Mouse (Mus musculus): ENCODE measurements at regions not wholly inside any gene's neighbourhood (a gene's known extent, or its start where the extent isn't known, plus 50 kb on each side); places are given as distances from the start of the nearest gene placed in this dataset.

- 71% methylated on average over 11 of the region's 11 CpGs for WGBS (ENCODE audit: insufficient replicate concordance)
- H3K4me3 ChIP-seq (ENCODE audit: low read depth, low read length) = no peak overlapping the region
- DNase-seq (no peak), ATAC-seq (no peak)
- H3K9ac ChIP-seq (replicated peaks) = no peak overlapping the region
- H3K4me2 ChIP-seq (ENCODE audit: low read depth, low read length) = no peak overlapping the region
- TF ChIP-seq CTCF (IDR thresholded peaks at IDR 0.05; ENCODE audit: low read depth) = no peak
- no peak for TF ChIP-seq EP300 (IDR thresholded peaks at IDR 0.05; ENCODE audit: low read depth)
- no peaks in the 10 kb centered on the region for H3K9me3 ChIP-seq (ENCODE audit: low read length)
- no peaks in the 10 kb centered on the region for H3K27me3 ChIP-seq (ENCODE audit: insufficient read depth, low read length)
- no peaks in the 10 kb centered on the region for H3K36me3 ChIP-seq (replicated peaks; ENCODE audit: insufficient read depth, low read length)
- H3K27ac ChIP-seq (ENCODE audit: low read depth) = no peak overlapping the region
- peaks cover 31% of the 10 kb centered on the region for H3K4me1 ChIP-seq (ENCODE audit: insufficient read depth)
These were observed 234.4 kb downstream of the Epha4 start for GRCm38 (mm10) chr1:77280373-77281038.

- no peaks in the 10 kb centered on the region for H3K27me3 ChIP-seq (ENCODE audit: insufficient read depth, low read length)
- peaks cover 31% of the 10 kb centered on the region for H3K4me1 ChIP-seq (ENCODE audit: insufficient read depth)
- peak overlapping the region; percentile 85 for H3K27ac ChIP-seq (ENCODE audit: low read depth)
- TF ChIP-seq EP300 (IDR thresholded peaks at IDR 0.05; ENCODE audit: low read depth) = peak; percentile 95
- TF ChIP-seq CTCF (IDR thresholded peaks at IDR 0.05; ENCODE audit: low read depth) = no peak
- H3K4me3 ChIP-seq (ENCODE audit: low read depth, low read length) = no peak overlapping the region
- no peaks in the 10 kb centered on the region for H3K36me3 ChIP-seq (replicated peaks; ENCODE audit: insufficient read depth, low read length)
- H3K9me3 ChIP-seq (ENCODE audit: low read length) = no peaks in the 10 kb centered on the region
- 43% methylated on average over 4 of the region's 4 CpGs for WGBS (ENCODE audit: insufficient replicate concordance)
- peak overlapping the region; percentile 55 for H3K4me2 ChIP-seq (ENCODE audit: low read depth, low read length)
- DNase-seq = peak; percentile 27
- ATAC-seq = peak; percentile 98
- H3K9ac ChIP-seq (replicated peaks) = no peak overlapping the region
These were observed 233.1 kb downstream of the Epha4 start for GRCm38 (mm10) chr1:77281741-77282140.

DNA sequence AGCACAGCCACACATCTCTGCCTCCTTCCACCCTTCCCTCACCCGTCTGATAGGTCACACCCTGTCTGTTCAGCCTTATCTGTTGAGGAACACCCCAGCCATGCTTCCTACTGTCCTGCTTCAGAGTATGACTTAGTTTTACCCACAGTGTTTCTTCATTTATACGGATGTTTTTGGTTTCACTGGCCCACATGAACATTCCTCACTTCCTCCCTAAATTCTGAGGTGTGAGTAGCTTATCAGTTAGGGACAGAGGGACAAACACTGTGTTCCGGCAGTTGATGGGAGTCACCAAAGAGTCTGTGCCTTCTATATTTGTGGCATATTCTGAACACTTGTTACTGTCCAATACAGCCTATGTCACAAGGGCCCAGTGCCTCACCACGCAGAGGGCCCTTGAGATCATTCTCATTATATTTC is 216.2 kb downstream of the Epha4 start:
- peaks cover 22% of the 10 kb centered on the region for H3K4me1 ChIP-seq (ENCODE audit: insufficient read depth)
- H3K4me3 ChIP-seq (ENCODE audit: low read depth, low read length) = no peak overlapping the region
- no peaks in the 10 kb centered on the region for H3K9me3 ChIP-seq (ENCODE audit: low read length)
- WGBS (ENCODE audit: insufficient replicate concordance) = 30% methylated on average over 4 of the region's 4 CpGs
- no peak overlapping the region for H3K9ac ChIP-seq (replicated peaks)
- peak overlapping the region; percentile 39 for H3K4me2 ChIP-seq (ENCODE audit: low read depth, low read length)
- H3K27me3 ChIP-seq (ENCODE audit: insufficient read depth, low read length) = no peaks in the 10 kb centered on the region
- ATAC-seq = peak; percentile 100
- H3K36me3 ChIP-seq (replicated peaks; ENCODE audit: insufficient read depth, low read length) = no peaks in the 10 kb centered on the region
- no peak for TF ChIP-seq CTCF (IDR thresholded peaks at IDR 0.05; ENCODE audit: low read depth)
- peak; percentile 95 for TF ChIP-seq EP300 (IDR thresholded peaks at IDR 0.05; ENCODE audit: low read depth)
- DNase-seq = peak; percentile 43
- H3K27ac ChIP-seq (ENCODE audit: low read depth) = peak overlapping the region; percentile 91

- 49% methylated on average over 2 of the region's 2 CpGs for WGBS (ENCODE audit: insufficient replicate concordance)
- Histone ChIP-seq H3K9ac (replicated peaks) (no peak overlapping the region), H3K27me3 (ENCODE audit: insufficient read depth, low read length) (no peaks in the 10 kb centered on the region), H3K4me1 (ENCODE audit: insufficient read depth) (peaks cover 22% of the 10 kb centered on the region), H3K36me3 (replicated peaks; ENCODE audit: insufficient read depth, low read length) (no peaks in the 10 kb centered on the region), H3K27ac (ENCODE audit: low read depth) (no peak overlapping the region), H3K9me3 (ENCODE audit: low read length) (no peaks in the 10 kb centered on the region), H3K4me3 (ENCODE audit: low read depth, low read length) (no peak overlapping the region), H3K4me2 (ENCODE audit: low read depth, low read length) (no peak overlapping the region)
- ATAC-seq = no peak
- TF ChIP-seq CTCF (IDR thresholded peaks at IDR 0.05; ENCODE audit: low read depth) (no peak), EP300 (IDR thresholded peaks at IDR 0.05; ENCODE audit: low read depth) (no peak)
- DNase-seq = no peak
These were observed 214.1 kb downstream of the Epha4 start for GRCm38 (mm10) chr1:77300806-77301205.

DNA sequence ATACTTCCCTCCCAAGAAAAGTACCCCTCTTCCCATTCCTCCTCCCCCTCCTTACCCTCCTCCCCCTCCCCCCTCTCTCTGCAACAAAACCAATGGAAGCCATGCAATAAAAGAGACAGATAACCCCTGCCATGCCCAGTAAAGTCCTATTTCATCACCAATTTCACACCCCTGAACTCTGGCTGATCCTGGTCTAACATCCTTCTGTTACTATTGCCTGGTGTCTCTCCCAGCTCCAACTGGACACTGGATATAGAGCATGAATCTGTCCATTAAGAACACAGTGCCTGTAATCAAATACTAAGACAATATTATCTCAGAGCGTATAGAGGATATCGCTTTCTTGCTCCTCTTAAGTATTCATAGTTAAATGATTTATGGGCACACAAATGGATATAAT is 210.1 kb downstream of the Epha4 start:
- 89% methylated on average over 2 of the region's 2 CpGs for WGBS (ENCODE audit: insufficient replicate concordance)
- TF ChIP-seq CTCF (IDR thresholded peaks at IDR 0.05; ENCODE audit: low read depth) (no peak), EP300 (IDR thresholded peaks at IDR 0.05; ENCODE audit: low read depth) (no peak)
- no peak overlapping the region for H3K27ac ChIP-seq (ENCODE audit: low read depth)
- no peaks in the 10 kb centered on the region for H3K36me3 ChIP-seq (replicated peaks; ENCODE audit: insufficient read depth, low read length)
- no peaks in the 10 kb centered on the region for H3K27me3 ChIP-seq (ENCODE audit: insufficient read depth, low read length)
- H3K4me1 ChIP-seq (ENCODE audit: insufficient read depth) = peaks cover 6% of the 10 kb centered on the region; the same call in 1 of the 2 replicates
- no peak overlapping the region for H3K4me2 ChIP-seq (ENCODE audit: low read depth, low read length)
- no peak overlapping the region for H3K9ac ChIP-seq (replicated peaks)
- ATAC-seq (no peak), DNase-seq (no peak)
- no peaks in the 10 kb centered on the region for H3K9me3 ChIP-seq (ENCODE audit: low read length)
- no peak overlapping the region for H3K4me3 ChIP-seq (ENCODE audit: low read depth, low read length)

- no peak overlapping the region for H3K27ac ChIP-seq (ENCODE audit: low read depth)
- TF ChIP-seq EP300 (IDR thresholded peaks at IDR 0.05; ENCODE audit: low read depth) = no peak
- no peak for TF ChIP-seq CTCF (IDR thresholded peaks at IDR 0.05; ENCODE audit: low read depth)
- WGBS (ENCODE audit: insufficient replicate concordance) = 78% methylated on average over 4 of the region's 4 CpGs
- no peak for DNase-seq
- H3K9me3 ChIP-seq (ENCODE audit: low read length) = no peaks in the 10 kb centered on the region
- no peak overlapping the region for H3K4me3 ChIP-seq (ENCODE audit: low read depth, low read length)
- H3K9ac ChIP-seq (replicated peaks) = no peak overlapping the region
- H3K27me3 ChIP-seq (ENCODE audit: insufficient read depth, low read length) = no peaks in the 10 kb centered on the region
- no peak overlapping the region for H3K4me2 ChIP-seq (ENCODE audit: low read depth, low read length)
- no peaks in the 10 kb centered on the region for H3K4me1 ChIP-seq (ENCODE audit: insufficient read depth)
- no peaks in the 10 kb centered on the region for H3K36me3 ChIP-seq (replicated peaks; ENCODE audit: insufficient read depth, low read length)
- ATAC-seq = no peak
These were observed 207.1 kb downstream of the Epha4 start for GRCm38 (mm10) chr1:77307745-77308144.

Measured in liver, postnatal 0 days (tissue).